Mouse (Mus musculus) A20 (cell line): Measurements from ENCODE around the gene Gm49322.
"Not testable (repeated sequence)": the region's sequence is repeated elsewhere in the genome, so short reads cannot be mapped to it uniquely, and the experiment has no call there.

Experiments used
- DNase-seq: peaks from one replicate; pipeline ENCODE4 v3.0.0-alpha.2; 2011; ENCODE audit warnings: low read depth, low spot score

The Gm49322 gene

DNA sequence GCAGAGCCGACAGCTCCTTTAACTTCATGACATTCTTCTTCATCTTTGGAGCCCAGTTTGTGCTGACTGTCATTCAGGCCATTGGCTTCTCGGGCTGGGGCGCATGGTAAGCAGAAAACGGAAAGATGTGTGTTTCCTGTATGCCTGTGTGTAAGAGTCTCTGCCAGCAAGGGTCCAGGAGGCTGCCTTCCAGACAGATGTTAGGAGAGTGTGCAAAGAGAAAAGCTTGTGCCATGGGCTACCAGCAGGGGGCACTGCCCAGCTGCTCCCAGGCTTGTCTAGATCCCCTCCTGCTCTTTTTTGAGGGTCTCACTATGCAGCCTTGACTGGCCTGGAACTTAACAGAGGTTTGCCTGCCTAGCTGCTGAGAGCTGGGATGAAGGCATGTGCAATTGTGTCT, 5.2 kb downstream of the Gm49322 start:
- DNase-seq: peak; percentile 59

DNA sequence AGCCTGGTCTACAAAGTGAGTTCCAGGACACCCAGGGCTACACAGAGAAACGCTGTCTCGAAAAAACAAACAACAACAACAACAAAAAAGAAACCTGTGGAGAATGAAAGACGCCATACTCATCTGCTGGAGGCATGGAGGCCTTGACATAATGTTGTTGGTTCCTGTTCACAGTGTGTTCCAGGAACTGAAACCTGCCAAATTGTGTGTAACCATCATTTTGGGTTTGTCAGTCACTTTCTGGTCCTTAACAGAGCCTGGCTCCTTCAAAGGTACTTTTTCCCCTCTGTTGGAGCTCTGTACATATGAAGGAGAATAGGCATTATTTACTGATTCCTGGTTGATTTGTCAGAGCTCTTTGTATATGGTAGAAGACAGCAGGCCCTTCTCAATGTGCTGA, 6.1 kb downstream of the Gm49322 start:
- peak; percentile 43 for DNase-seq

DNA sequence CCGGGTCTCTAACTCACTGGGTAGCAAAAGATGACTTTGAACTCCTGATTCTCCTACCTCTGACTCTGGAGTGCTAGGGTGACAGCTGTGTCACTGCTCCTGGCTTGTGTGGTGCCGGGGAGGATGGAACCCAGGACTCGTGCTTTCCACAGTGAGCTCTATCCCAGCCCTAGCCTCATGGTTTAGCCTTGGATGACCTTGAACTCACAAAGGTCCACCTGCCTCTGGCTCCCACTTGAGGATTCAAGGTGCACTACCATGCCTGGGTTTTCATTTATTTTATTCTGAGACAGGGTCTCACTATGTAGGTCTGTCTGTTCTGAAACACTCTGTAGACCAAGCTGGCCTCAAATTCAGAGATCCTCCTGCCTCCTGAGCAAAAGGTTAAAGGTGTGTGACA, 8.0 kb downstream of the Gm49322 start:
- DNase-seq: no peak

DNA sequence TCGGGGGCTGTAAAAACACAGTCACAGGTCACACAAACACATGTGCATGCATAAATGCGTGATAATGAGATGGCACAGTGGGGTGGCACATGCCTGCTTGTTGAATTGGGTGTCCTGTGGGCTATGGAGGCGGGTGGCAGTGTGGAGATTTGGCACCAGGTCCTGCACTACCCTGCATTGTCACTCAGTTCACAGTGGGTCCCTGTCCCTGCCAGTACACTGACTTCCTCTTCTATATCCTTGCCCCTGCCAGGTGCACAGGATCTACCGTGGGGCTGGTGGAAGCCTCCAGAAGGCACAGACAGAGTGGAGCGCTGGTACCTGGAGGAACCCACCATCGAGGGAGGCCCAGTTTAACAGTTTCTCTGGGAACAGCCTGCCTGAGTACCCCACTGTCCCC, 8.5 kb downstream of the Gm49322 start:
- peak; percentile 50 for DNase-seq

DNA sequence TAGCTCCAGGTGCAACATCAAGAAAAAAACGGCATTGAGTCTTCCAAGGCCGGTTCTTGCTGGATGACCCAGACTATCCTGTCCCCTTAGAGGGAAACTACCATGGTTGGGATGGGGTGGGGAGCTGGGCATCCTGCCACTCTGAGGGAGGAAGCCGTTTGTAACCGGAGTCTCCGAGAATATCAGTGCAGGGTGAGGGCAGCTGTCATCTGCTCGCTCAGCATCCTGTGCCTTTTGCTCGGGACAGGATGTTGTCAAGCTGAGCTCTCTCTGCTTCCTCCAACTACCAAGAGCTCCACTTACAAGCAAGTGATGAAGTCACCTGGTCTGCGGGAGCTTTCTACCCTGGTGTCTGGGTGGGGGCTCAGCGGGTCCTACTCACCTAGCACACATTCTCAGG, 12.4 kb downstream of the Gm49322 start:
- DNase-seq: no peak

DNA sequence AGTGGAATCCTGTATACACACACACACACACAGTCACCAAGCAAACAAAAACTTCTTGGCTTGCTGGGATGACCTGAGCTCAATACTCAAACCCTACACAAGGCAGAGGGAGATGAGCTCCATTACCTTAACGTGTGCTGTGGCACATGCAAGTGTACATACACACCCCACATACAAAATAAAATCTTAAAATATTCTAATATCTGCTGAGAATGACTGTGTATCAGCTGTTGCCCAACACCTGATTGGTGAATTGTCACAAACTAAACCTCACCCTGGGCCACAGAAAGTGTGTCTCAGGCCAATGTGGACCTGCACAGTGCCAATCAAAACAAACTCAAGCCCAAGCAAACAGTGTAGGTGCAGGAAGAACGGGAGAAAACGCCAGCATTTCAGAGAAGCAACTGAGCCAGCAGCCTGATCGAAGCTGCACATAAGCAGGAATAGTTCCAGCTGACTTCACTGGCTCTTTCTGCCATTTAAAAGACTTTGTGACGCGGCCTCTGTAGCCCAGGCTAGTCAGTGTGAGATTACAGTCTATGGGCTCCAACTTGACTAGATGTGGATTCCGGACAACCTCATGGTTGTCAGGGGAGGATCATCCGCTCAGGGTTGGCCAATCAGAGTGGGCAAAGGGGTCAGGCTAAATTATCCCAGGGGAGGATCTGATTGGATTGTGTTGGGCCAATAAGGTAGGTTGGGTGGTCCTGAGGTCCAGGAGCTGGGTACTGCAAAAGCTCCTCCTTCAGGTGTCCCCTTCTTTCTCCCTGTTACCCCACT, 13.8 kb downstream of the Gm49322 start:
- no peak for DNase-seq

DNA sequence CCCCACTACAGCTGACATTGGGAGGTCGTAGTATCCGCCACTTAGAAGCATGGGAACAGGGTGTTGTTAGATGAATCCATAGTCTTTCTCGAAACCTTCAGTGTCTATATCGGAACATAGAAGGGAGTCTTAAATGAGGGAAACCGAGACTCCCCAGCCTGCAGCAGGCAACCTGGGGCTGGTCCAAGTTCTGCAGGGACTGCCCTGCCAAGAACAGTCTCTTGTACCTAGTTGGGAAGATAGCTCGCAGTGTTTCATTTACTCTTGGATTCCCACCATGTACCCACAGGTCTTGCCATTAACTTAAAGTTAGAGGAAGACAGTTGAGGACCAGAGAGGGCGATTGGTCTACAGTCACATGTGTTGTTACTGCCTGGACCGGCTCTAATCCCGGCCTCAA, 14.5 kb downstream of the Gm49322 start:
- no peak for DNase-seq

DNA sequence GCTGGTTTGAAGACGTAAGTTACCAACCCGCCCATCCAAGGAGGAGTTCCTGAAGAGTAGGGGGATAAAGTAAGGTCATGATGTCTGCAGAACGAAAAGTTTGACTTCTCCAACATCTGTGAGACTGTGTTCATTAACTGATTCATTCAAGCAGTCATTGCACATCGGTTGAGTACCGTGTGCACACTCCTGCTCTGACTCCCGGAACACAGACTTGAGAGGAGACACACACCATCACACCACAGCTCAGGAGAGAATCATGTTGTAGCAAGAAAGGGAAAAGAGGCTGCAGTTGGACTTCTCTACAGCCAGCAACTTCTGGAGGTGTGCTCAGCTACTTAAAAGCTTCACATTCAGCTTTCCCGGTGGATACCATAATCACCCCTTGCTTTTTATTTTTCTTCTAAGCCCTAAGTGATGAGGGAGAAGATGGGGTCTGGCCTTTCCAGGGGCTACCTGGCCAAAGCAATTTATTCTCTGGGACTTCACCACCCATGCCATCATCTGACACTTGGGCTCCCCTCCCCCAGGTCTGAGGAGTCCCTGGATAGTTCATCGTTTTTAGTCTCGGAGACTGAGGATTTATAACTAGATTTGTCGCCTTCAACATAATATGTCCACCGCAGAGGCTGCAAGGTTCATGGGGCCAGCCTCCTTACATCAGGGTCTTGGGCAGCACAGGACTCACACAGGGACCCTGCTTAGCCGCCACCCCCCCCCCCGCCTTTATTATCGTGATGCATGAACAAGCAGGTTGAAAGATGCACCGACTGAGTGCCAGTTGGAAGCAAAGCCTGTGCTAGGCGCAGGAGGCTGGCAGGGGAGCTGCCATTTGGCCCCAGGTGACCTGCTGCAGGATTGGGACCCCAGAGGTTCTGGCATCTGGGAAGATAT, 15.2 kb downstream of the Gm49322 start:
- DNase-seq: peak; percentile 19

DNA sequence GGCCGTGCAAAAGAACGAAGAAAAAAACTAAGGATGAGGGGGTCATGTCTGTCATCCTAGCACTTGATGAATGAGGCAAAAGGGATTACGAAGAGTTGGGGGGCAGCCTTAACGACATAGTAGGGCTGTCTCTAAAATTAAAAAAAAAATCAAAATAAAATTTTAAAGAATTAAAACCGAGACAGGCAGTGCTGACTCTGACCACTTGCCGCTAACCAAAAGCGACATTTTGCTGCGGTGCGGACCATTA, 15.8 kb downstream of the Gm49322 start:
- no peak for DNase-seq

DNA sequence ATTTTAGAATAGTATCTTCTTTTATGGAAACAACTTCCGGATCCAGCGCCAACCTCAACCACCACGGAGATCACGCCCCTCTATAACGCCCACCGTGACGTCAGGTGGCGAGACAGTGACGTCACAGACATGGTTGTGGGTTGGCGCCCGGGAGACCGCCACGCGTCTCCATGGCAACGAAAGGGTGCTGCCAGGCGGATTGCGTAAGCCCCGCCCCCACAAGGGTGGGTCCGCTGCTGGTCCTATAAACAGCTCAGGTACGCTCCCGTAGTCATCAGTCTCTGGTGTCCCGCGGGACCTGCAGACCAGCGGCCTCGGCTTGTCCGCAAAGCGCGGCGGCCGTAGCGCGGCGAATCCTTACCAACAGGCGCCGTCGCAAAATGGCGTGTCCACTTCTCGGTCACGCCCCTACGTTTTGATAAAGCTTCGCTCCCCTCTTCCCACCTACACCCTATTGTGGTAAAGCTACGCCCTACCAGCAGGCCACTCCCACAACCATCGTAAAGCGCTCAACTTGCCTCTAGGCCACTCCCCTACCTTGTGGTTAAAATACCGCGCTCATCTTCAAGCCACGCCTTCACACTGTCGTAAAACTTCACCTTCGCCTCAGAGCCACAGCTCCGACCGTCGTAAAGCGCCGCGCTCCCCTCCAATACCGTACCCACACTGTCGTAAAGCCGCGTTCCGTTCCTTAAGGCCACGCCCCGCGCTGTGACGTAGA, 16.3 kb downstream of the Gm49322 start:
- peak; percentile 100 for DNase-seq

DNA sequence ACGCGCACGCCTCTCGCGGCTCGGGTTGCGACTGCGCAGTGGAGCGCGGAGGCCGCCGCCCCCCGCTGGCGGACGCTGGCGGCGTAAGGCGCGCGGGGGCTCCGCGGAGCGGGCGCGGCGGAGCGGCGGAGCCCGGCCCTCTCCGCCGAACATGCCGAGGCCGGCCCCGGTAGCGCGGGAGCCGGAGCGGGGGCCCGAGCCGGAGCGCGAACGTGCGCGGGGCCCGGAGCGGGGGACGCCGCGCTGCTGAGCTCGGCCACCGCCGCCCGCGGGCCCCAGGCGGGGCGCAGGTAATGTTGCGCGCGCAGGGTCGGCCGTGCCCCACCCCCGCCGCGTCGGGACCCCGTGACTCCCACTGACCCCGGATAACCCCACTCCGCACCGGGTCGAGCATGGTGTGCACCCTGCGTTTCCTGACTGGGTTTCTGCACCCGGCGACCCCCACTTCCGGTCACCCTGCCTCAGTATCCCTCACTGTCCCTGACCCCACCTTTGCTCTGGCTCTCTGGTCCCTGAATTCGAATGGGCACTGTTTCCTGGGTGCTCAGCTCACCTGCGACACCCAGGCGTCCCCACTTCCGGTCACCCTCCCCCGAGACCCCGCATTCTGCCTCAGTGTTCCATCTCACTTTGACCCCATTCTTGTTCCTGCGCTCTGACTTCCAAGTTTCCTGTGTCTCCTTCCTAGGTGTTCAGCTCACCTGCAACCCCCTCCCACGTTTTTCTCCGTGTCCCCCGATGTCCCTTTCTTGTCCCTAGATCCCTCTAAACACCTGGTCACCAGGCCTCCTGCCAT, 17.0 kb downstream of the Gm49322 start, which contains the start of gene Csnk1g2:
Csnk1g2 (plus strand) TSS at position 178 of the 796 bp plus-strand sequence.
- DNase-seq: peak; percentile 73

DNA sequence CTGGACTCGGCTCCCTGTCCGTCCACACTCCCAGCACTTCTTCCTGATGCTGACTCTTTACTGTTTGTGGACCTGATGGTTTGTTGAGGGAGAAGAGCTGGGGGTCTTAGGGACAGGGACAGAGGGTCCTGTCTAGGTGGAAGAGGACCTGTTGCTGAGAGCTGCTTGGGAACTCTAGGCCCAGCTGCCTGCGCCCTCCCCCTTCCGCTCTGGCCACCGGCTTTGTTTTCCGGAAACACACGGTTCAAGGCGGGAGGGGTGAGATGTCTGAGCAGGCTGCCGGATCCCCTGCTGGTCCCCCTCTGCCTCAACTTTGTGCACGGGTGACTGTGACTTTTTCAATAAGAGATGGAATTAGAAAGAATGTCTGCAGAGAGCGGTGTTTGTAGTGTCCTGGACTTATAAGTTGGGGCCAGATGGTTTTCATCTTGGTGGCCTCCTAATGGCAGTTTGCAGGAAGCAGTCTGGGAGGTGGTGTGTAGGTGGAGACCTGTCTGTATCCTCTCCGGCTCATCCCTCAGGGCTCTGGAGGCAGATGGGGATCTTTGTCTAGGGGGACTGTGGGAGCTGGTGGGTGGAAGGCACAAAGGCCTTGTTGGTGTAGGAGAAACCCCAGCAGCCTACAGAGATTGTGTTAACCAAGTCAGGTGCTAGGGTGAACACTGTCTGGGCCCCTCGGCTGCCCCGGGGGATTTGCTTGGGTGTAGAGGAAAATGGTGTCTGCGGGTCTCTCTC, 17.8 kb downstream of the Gm49322 start:
- peak; percentile 85 for DNase-seq

DNA sequence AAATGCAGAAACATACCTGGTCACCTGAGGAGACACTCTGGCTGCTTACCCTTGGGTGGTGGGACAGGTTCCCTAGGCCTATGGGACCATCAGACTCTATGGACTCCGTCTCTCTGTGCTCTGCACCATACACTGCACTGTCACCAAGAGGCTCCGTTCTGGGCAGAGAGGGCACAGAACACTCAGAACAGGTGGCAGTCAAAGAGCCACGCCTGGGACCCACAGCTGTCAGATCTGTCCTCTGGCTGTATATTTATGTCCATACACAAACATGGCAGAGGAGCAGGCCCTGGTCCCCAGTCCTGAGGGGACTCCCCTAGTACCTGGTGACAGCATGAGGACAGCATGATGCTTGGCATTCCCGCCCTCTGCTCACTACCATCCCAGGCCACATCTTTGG, 19.9 kb downstream of the Gm49322 start:
- DNase-seq: no peak

DNA sequence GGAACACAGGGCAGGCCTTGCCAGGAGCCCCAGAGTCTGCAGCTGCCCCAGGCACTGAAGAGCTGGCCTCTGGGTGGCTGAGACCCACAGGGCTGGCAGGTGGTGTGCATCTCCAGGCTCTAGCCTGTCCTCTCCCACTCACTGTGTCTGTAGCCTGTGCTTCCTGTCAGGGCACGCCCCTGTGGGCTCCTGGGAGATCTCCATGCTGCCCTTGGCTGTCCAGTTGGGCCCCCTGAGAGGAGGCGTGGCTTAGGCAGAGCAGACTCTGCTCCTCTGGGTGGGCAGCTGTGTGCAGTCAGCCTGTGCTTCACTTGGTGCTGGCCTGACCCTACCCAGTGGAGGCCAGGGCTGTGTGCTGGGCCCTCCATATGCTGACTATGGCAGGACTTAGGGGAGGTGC, 21.9 kb downstream of the Gm49322 start:
- no peak for DNase-seq

DNA sequence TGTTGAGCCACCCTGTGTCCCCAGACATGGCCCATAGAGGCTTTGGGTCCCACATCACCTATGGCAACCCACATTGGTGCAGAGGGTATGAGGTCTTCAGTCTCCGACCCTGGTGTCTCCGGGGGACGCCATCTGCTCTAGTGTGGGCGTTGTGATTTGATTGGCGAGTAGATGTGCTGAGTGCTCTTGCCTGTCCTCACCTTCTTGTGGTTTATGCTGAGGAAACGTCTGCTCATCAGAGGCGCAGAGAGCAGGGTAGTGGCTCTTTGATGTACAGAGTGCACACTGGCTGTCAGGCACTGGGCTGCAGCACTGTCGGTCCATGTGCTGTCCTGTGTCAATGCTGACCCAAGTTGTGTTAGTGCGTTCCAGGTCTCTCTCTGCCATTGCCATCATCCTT, 23.1 kb downstream of the Gm49322 start:
- no peak for DNase-seq

DNA sequence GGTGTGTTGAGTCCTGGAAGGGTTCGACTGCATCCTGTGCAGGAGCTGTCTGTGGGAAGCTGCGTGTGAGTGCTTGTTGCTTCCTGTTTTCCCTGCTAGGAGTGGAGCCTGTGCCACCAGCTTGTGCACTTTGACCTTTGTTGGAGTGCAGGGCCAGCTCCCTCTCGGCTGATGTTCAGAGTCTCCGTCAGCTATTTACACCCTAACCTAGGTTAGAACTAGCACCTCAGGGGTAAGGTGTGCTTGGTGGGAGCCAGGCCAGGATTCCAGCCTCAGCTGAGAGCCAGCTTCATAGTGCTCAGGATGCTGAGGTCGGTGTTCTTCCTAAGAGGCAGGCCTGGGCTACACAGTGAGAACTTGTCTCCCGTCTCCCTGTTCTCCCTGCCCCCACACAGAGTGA, 29.5 kb downstream of the Gm49322 start:
- no peak for DNase-seq

DNA sequence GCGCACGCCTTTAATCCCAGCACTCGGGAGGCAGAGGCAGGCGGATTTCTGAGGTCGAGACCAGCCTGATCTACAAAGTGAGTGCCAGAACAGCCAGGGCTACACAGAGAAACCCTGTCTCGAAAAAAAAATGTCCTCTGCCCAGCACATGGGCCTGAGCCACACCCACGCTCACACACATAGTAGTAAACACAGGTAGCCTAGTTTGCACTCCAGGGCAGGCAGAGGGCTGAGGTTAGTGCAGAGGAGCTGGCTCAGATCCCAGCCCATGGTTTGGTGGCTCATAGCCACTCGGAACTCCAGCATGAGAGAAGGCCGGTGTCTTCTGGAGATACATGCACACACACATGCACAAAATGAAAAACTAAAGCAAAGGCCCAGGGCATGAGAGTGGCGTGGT, 41.1 kb downstream of the Gm49322 start:
- DNase-seq: no peak

DNA sequence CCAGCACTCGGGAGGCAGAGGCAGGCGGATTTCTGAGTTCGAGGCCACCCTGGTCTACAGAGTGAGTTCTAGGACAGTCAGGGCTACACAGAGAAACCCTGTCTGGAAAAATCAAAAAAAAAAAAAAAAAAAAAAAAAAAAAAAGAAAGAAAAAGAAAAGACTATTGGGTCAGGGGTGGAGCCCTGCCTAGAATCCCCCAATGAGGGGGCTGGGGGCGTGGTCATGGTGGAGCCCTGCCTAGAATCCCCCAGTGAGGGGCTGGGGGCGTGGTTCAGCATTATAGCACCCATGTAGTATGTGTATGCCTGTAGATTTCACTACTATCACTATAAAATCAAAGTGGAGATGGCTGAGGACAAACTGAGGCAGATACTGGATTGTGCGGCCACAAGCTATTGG, 44.1 kb downstream of the Gm49322 start:
- not testable (repeated sequence) for DNase-seq

DNA sequence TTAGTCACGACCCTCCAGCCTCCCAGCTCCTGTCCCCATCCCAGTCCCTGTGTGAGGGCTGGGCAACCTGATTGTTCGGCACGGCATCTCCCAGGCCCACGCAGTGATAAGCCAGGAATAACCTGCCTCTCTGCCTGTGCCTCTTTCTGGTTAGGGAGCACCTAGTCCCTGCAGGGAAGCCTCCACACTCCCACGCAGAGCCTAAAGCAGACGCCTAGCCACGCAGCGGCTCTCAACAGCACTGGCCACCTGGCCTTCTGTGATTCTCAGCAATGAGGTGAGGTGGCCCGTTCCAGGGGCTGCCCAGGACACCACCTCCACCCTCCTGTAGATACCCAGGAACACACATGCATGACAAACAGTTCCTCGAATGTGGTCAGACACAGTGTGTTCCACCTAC, 44.6 kb downstream of the Gm49322 start:
- DNase-seq: no peak

DNA sequence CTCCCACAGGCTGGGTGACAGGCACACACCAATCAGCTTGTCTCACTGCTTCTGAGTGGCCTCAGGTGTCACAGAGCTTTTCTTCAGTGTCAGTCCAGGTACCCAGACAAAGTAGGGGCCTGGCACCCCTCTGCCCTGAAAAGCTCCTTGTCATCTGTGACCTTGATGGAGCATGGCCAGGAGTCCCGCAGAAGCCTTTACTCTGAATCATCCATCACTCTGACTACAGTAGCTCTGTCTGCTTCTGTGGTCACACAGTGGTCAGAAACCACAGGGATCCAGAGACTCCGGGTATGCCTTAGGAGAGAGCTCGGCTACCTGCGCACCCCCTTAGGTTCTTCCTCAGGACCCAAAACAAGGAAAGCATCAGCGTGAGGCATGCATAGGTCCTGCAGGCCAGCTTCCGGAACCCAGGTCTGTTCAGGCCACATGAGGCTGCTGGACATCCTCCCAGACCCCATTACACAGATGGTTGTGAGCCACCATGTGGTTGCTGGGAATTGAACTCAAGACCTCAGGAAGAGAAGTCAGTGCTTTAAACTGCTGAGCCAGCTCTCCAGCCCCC, 47.4 kb downstream of the Gm49322 start:
- no peak for DNase-seq

DNA sequence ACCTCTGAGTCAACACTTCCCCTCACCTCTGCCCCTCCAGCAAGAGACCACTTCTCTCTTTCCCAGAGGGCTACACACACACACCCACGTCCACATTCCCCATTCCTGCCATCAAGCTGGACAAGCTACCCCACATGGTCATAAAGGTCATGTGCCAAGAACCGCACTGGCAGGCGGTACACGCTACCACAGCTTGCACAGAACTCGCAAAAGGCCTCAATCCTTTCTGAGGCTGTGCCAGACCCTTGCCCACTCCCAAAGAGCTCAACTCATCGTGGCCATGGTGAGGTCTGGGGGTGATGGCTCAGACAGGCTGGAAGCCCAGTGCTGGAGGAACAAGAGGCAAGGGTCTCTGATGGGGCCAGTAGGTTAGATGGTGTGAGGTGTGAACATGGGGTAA, 49.0 kb downstream of the Gm49322 start:
- no peak for DNase-seq
